Mouse (Mus musculus) spleen, adult 2 months (tissue): ENCODE measurements at regions not wholly inside any gene's neighbourhood (a gene's known extent, or its start where the extent isn't known, plus 50 kb on each side); places are given as distances from the start of the nearest gene placed in this dataset.

Experiments
- CTCF ChIP-seq: fragments of 200-500 bp; IDR thresholded peaks from 2 replicates; pipeline ENCODE4 v1.5.1; 2011; ENCODE audit warnings: mild to moderate bottlenecking, inconsistent platforms; ENCODE audit not compliant: insufficient read depth, insufficient read length, insufficient replicate concordance; ENCODE audit errors: extremely low read depth
- POLR2A ChIP-seq: fragments of 200-500 bp; IDR thresholded peaks from 2 replicates; pipeline ENCODE4 v1.6.1; 2011; ENCODE audit warnings: low read depth, low read length, inconsistent platforms

DNA sequence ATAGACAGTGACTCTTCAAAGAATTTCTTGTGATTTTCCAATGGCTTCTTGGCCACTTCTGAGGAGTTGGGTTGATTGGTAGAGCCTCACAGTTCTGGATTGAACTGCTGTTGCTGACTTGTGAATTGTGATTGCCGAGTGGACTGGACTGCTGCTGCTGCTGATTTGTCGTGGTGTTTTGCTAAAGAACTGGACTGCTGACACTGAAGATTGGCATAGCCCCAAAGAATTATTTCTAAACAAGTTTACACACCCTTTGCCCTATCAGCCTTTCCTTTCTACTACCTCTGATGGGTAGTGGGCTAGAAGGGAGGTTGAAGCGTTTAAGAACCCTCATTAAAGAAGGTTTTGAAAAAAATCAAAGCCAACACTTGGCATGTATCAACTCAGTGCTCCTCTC lies 280.6 kb upstream of the Gm12728 start:
- no peak for TF ChIP-seq CTCF
- no peak for TF ChIP-seq POLR2A
